Mouse (Mus musculus): Measurements from ENCODE around the gene Clk2. TPM values are rescaled to one million over a fixed set of nuclear protein-coding genes. Genes with fewer than 3 reads are reported as not detected.
"Not testable (repeated sequence)": the region's sequence is repeated elsewhere in the genome, so short reads cannot be mapped to it uniquely, and the experiment has no call there.

Gene Clk2
- polyA plus RNA-seq, 1 experiment from 2014 or later: 32.2 TPM

DNA sequence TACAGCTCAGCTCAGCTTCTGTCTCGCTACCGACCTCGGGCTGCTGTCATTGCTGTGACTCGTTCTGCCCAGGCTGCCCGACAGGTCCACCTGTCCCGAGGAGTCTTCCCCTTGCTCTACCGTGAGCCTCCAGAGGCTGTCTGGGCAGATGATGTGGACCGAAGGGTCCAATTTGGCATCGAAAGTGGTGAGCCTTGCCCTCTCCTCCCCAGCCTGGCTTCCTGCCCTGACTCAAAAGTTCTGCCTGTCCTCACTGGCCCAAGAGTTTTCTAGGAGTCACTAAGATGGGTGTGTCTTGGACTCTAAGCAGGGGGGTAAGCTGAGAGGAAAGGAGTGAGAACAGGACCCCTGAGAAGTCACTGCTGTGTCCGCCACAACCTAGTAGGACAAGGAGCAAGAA is 19.8 kb upstream of the Clk2 start:
- no peaks in the 10 kb centered on the region for H3K9me3 ChIP-seq
- no peak for DNase-seq (ENCODE audit: low spot score)
- WGBS: 79% methylated on average over 10 of the region's 10 CpGs
- H3K27me3 ChIP-seq (ENCODE audit: insufficient read depth, poor library complexity, severe bottlenecking): peaks cover 63% of the 10 kb centered on the region
- H3K4me3 ChIP-seq: 0 out of 2 replicates have a peak overlapping the region, but pooled peaks have one; percentile 12
- no peak overlapping the region for H3K27ac ChIP-seq
- no peaks in the 10 kb centered on the region for H3K36me3 ChIP-seq
- peaks cover 20% of the 10 kb centered on the region for H3K4me1 ChIP-seq

- no peak for DNase-seq (ENCODE audit: low spot score)
These were observed 19.0 kb upstream of the Clk2 start for GRCm38 (mm10) chr3:89145566-89145965.

DNA sequence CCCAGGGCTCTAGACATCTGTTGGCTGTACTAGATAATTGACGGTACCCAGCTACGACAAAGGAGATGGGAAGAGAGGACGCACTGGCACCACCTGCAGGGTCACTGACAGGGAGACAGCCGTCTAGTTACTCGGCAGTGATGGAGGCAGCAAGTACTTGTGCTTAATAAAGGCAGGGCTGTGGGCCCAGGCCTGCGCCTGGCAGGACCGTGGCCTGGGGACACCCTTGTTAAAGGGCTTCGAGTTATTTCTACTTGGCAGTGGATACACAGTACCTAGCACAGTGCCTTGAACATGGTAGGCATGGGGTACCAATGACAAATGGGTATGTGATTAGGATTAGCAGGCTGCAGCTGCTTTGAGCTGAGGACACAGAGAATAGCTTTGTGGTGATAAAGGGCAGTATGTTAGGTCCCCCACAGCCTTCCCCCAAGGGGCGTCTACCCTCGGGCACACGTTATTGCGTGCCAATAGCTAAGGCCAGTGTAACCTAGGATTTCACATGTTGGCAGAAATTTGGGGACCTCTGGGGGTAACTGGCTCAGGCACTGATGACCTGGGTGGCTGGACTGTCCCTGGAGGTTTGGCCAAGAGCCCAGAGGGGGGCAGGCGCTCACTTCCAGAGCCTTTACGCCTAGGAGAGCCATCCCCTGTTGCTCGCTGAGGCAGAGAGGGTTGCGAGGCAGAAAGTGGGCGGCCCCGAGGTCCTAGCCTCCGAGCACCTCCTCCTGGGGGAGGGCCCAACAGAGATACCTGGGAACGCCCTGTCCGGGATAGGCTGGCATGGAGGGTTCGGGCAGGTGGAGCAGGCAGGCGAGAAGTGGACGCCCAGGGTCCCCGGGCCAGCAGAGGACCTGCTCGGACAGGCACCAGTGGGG is 17.3 kb upstream of the Clk2 start:
- Histone ChIP-seq H3K27me3 (ENCODE audit: insufficient read depth, poor library complexity, severe bottlenecking) (peaks cover 82% of the 10 kb centered on the region), H3K4me1 (peaks cover 20% of the 10 kb centered on the region), H3K9me3 (no peaks in the 10 kb centered on the region), H3K27ac (peak overlapping the region; percentile 17), H3K36me3 (no peaks in the 10 kb centered on the region), H3K4me3 (peak overlapping the region; percentile 50)
- 21% methylated on average over 26 of the region's 26 CpGs for WGBS
- DNase-seq (ENCODE audit: low spot score): peak; percentile 93

More at GRCm38 (mm10) chr3:89145566-89145965, 19.0 kb upstream of the Clk2 start:
- Histone ChIP-seq H3K36me3 (no peaks in the 10 kb centered on the region), H3K4me3 (no peak overlapping the region), H3K27me3 (ENCODE audit: insufficient read depth, poor library complexity, severe bottlenecking) (peaks cover 70% of the 10 kb centered on the region), H3K4me1 (peaks cover 20% of the 10 kb centered on the region), H3K27ac (no peak overlapping the region), H3K9me3 (no peaks in the 10 kb centered on the region)
- 67% methylated on average over 8 of the region's 8 CpGs for WGBS

- Histone ChIP-seq H3K27me3 (ENCODE audit: insufficient read depth, poor library complexity, severe bottlenecking) (peaks cover 87% of the 10 kb centered on the region), H3K4me3 (peak overlapping the region; percentile 50), H3K27ac (peak overlapping the region; percentile 17), H3K9me3 (no peaks in the 10 kb centered on the region), H3K36me3 (no peaks in the 10 kb centered on the region), H3K4me1 (peaks cover 20% of the 10 kb centered on the region)
- no peak for DNase-seq (ENCODE audit: low spot score)
- 14% methylated on average over 15 of the region's 15 CpGs for WGBS
These were observed 16.6 kb upstream of the Clk2 start for GRCm38 (mm10) chr3:89147979-89148311.

DNA sequence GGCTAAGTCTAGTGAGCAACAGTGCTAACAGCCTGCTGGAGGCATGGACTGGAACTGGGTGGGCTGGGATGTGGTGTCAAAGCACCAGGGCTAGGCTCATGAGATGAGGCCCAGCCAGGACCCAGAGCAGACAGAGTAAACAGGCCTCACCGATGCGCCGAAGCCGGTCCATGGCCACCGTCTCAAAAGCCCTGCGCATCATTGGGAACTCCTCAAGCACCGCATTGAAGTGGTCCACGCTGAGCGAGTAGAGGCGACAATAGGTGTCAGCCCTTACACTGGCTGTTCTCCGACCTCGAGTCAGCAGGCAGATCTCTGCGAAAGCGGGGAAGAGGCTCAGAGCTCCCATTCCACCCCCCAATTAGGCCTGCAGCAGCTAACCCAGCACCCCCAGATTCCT is 16.0 kb upstream of the Clk2 start:
- 63% methylated on average over 14 of the region's 14 CpGs for WGBS
- H3K27ac ChIP-seq: no peak overlapping the region
- no peaks in the 10 kb centered on the region for H3K9me3 ChIP-seq
- H3K27me3 ChIP-seq (ENCODE audit: insufficient read depth, poor library complexity, severe bottlenecking): peaks cover 85% of the 10 kb centered on the region
- DNase-seq (ENCODE audit: low spot score): no peak
- no peak overlapping the region; the same call in 1 of the 2 replicates for H3K4me3 ChIP-seq
- no peaks in the 10 kb centered on the region for H3K36me3 ChIP-seq
- peaks cover 20% of the 10 kb centered on the region for H3K4me1 ChIP-seq

- no peak overlapping the region for H3K4me3 ChIP-seq
- peaks cover 58% of the 10 kb centered on the region for H3K27me3 ChIP-seq (ENCODE audit: insufficient read depth, poor library complexity, severe bottlenecking)
- DNase-seq (ENCODE audit: low spot score): no peak
- H3K9me3 ChIP-seq: no peaks in the 10 kb centered on the region
- no peaks in the 10 kb centered on the region for H3K36me3 ChIP-seq
- WGBS: 45% methylated on average over 17 of the region's 17 CpGs
- no peak overlapping the region for H3K27ac ChIP-seq
- H3K4me1 ChIP-seq: peaks cover 16% of the 10 kb centered on the region
These were observed 12.3 kb upstream of the Clk2 start for GRCm38 (mm10) chr3:89152084-89152835.

DNA sequence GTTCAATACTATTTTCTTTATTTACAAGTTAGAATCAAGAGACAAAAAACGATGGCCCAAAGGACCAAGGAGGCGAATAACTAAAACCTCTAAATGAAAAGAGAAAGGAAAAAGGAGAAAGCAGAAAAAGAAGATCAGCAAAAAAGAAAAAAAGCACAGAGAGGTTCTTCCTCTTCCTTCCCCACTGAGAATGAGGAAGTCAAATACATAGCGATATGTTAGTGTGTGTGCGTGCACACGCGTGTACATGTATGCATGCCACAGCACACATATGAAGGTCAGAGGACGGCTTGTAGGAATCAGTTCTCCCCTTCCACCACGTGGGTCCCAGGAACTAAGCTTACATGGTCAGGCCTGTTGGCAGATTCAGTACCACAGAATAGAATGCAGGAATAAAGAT is 7.6 kb upstream of the Clk2 start:
- peaks cover 41% of the 10 kb centered on the region for H3K27me3 ChIP-seq (ENCODE audit: insufficient read depth, poor library complexity, severe bottlenecking)

DNA sequence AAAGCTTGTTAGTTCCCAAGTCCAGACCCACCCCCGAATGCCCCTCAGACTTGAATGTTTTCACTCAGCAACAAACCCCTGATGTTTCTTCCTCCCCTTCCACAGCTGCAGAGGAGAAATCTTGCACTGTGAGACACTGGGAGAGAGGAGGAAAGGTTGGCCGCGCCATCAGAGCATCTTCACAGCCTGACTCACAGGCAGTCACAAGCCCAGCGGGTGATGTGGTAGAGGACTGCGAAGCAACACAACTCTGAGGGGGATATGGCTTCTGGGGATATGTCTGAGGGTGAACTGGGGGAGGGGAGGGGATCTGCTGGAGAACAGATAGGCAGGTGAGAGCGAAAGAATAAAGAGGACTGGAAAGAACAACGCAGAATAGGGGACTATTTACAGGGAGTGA is 5.9 kb upstream of the Clk2 start:
- DNase-seq (ENCODE audit: low spot score): no peak

More for the DNA sequence above, 7.6 kb upstream of the Clk2 start:
- H3K4me3 ChIP-seq: no peak overlapping the region
- no peak for DNase-seq (ENCODE audit: low spot score)
- no peak overlapping the region for H3K27ac ChIP-seq
- H3K36me3 ChIP-seq: no peaks in the 10 kb centered on the region
- H3K9me3 ChIP-seq: no peaks in the 10 kb centered on the region
- H3K4me1 ChIP-seq: peaks cover 18% of the 10 kb centered on the region
- 79% methylated on average over 8 of the region's 8 CpGs for WGBS

GRCm38 (mm10) chr3:89159211-89159610 is 5.4 kb upstream of the Clk2 start:
- Histone ChIP-seq H3K9me3 (no peaks in the 10 kb centered on the region), H3K4me3 (peak overlapping the region; percentile 74), H3K27ac (no peak overlapping the region), H3K36me3 (no peaks in the 10 kb centered on the region), H3K27me3 (ENCODE audit: insufficient read depth, poor library complexity, severe bottlenecking) (peaks cover 30% of the 10 kb centered on the region), H3K4me1 (peaks cover 24% of the 10 kb centered on the region)
- peak; percentile 89 for DNase-seq (ENCODE audit: low spot score)
- WGBS: 2% methylated on average over 13 of the region's 13 CpGs

More for the DNA sequence above, 5.9 kb upstream of the Clk2 start:
- peaks cover 30% of the 10 kb centered on the region for H3K27me3 ChIP-seq (ENCODE audit: insufficient read depth, poor library complexity, severe bottlenecking)
- WGBS: 16% methylated on average over 7 of the region's 7 CpGs
- no peak overlapping the region for H3K27ac ChIP-seq
- no peaks in the 10 kb centered on the region for H3K9me3 ChIP-seq
- no peak overlapping the region for H3K4me3 ChIP-seq
- peaks cover 18% of the 10 kb centered on the region for H3K4me1 ChIP-seq
- H3K36me3 ChIP-seq: no peaks in the 10 kb centered on the region

GRCm38 (mm10) chr3:89159616-89160344 is 4.8 kb upstream of the Clk2 start, which contains the start of gene Hcn3:
TSS of gene Hcn3 (minus strand) at chr3:89160196.
- DNase-seq (ENCODE audit: low spot score): peak; percentile 91
- Histone ChIP-seq H3K4me3 (peak within 1 kb of the TSS; percentile 74), H3K9me3 (no peaks in the 10 kb centered on the region), H3K27ac (peak within 1 kb of the TSS; percentile 62), H3K27me3 (ENCODE audit: insufficient read depth, poor library complexity, severe bottlenecking) (peaks cover 30% of the 10 kb centered on the region), H3K4me1 (peaks cover 27% of the 10 kb centered on the region), H3K36me3 (no peaks in the 10 kb centered on the region)
- under 1% methylated on average over 66 of the region's 66 CpGs for WGBS

- not testable (repeated sequence) for DNase-seq (ENCODE audit: low spot score); H3K4me3 ChIP-seq; H3K27ac ChIP-seq; H3K9me3 ChIP-seq; H3K36me3 ChIP-seq
- peaks cover 30% of the 10 kb centered on the region for H3K27me3 ChIP-seq (ENCODE audit: insufficient read depth, poor library complexity, severe bottlenecking)
- H3K4me1 ChIP-seq: peaks cover 37% of the 10 kb centered on the region
These were observed 3.4 kb upstream of the Clk2 start for GRCm38 (mm10) chr3:89161207-89161606.

DNA sequence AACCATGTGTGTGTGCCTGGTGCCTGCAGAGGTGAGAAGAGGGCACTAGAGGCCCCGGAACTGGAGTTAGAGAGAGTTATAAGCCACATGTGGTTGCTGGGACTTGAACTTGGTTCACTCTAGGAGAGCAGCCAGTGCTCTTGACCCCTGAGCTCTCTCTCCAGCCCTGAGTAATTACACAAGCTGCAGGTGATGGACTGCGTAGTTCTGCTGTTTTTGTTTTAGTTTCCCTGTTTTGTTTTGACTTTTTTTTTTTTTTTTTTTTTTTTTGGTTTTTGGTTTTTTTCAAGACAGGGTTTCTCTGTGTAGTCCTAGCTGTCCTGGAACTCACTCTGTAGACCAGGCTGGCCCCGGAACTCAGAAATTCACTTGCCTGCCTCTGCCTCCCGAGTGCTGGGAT is 2.8 kb upstream of the Clk2 start:
- no peak overlapping the region for H3K4me3 ChIP-seq
- H3K36me3 ChIP-seq: peaks cover under 1% of the 10 kb centered on the region; the same call in 1 of the 2 replicates
- peaks cover 39% of the 10 kb centered on the region for H3K4me1 ChIP-seq
- H3K9me3 ChIP-seq: no peaks in the 10 kb centered on the region
- 73% methylated on average over 4 of the region's 4 CpGs for WGBS
- H3K27me3 ChIP-seq (ENCODE audit: insufficient read depth, poor library complexity, severe bottlenecking): peaks cover 30% of the 10 kb centered on the region
- H3K27ac ChIP-seq: no peak overlapping the region
- DNase-seq (ENCODE audit: low spot score): no peak
